8 mouse cellular contexts compared by ENCODE assay signal in genomic region chr13:23556906-23557305, GRCm38 (mm10). TPM values are rescaled to one million over a fixed set of nuclear protein-coding genes. Genes with fewer than 3 reads are reported as not detected.
DNase-seq lines count a peak whose midpoint lies in the region; ATAC-seq and TF ChIP-seq lines count a peak whose summit lies in the region.

No protein-coding gene starts in this region.

- 55% methylated on average over 3 of the region's 3 CpGs for WGBS in heart, embryonic 13.5 days
- 77% methylated on average over 3 of the region's 3 CpGs for WGBS in heart, adult 2 months
- WGBS in forebrain, embryonic 13.5 days, result 64% methylated on average over 3 of the region's 3 CpGs
- 63% methylated on average over 3 of the region's 3 CpGs for WGBS in liver, embryonic 14.5 days (ENCODE audit: insufficient replicate concordance)

- H3K27ac ChIP-seq in heart, embryonic 13.5 days (replicated peaks), result peak overlapping the region; percentile 59
- H3K27ac ChIP-seq in heart, adult 2 months, result no peak overlapping the region
- peak overlapping the region; percentile 16; the same call in 1 of the 2 replicates for H3K27ac ChIP-seq in forebrain, embryonic 13.5 days
- peak overlapping the region; percentile 95 for H3K27ac ChIP-seq in liver, embryonic 14.5 days

- intact Hi-C loops in heart, adult 2 months (cut with DNase I), result no loop called here

- TF ChIP-seq POLR2A in heart, adult 2 months (IDR thresholded peaks at IDR 0.05; ENCODE audit: insufficient read depth, low read depth, low read length), result no peak

- no peaks in the 10 kb centered on the region for H3K27me3 ChIP-seq in heart, embryonic 13.5 days (replicated peaks)
- H3K27me3 ChIP-seq in heart, adult 2 months (ENCODE audit: control insufficient read depth, insufficient read depth, low read length), result no peaks in the 10 kb centered on the region
- H3K27me3 ChIP-seq in forebrain, embryonic 13.5 days, result no peaks in the 10 kb centered on the region
- H3K27me3 ChIP-seq in liver, embryonic 14.5 days (ENCODE audit: control insufficient read depth, insufficient read depth, low read length), result no peaks in the 10 kb centered on the region

- peaks cover 24% of the 10 kb centered on the region for H3K4me1 ChIP-seq in heart, embryonic 13.5 days
- peaks cover 2% of the 10 kb centered on the region for H3K4me1 ChIP-seq in heart, adult 2 months (ENCODE audit: control insufficient read depth, insufficient read depth, low read length)
- peaks cover 23% of the 10 kb centered on the region for H3K4me1 ChIP-seq in forebrain, embryonic 13.5 days
- H3K4me1 ChIP-seq in liver, embryonic 14.5 days (replicated peaks; ENCODE audit: control insufficient read depth in 2 of 2, insufficient read depth in 2 of 2, low read length in 1 of 2), result peaks cover 20 to 24% of the 10 kb centered on the region in 2 experiments

- H3K36me3 ChIP-seq in heart, embryonic 13.5 days, result no peaks in the 10 kb centered on the region
- H3K36me3 ChIP-seq in heart, adult 2 months (ENCODE audit: control insufficient read depth, insufficient read depth, low read length), result no peaks in the 10 kb centered on the region; the same call in 1 of the 2 replicates
- no peaks in the 10 kb centered on the region for H3K36me3 ChIP-seq in forebrain, embryonic 13.5 days (ENCODE audit: poor library complexity, severe bottlenecking)
- H3K36me3 ChIP-seq in liver, embryonic 14.5 days (replicated peaks; ENCODE audit: control insufficient read depth, insufficient read depth, low read depth), result no peaks in the 10 kb centered on the region

- peak overlapping the region; percentile 99 for H3K4me2 ChIP-seq in heart, embryonic 13.5 days
- peak overlapping the region; percentile 93 for H3K4me2 ChIP-seq in forebrain, embryonic 13.5 days
- peak overlapping the region; percentile 79 for H3K4me2 ChIP-seq in liver, embryonic 14.5 days (ENCODE audit: low read depth)

- H3K9me3 ChIP-seq in heart, embryonic 13.5 days, result no peaks in the 10 kb centered on the region
- H3K9me3 ChIP-seq in forebrain, embryonic 13.5 days (replicated peaks), result no peaks in the 10 kb centered on the region
- no peaks in the 10 kb centered on the region for H3K9me3 ChIP-seq in liver, embryonic 14.5 days (ENCODE audit: control insufficient read depth, low read length)

- DNase-seq in heart, adult 2 months, result no peak
- DNase-seq in A20 (ENCODE audit: low read depth, low spot score), result peak; percentile 8
- DNase-seq in liver, embryonic 14.5 days (ENCODE audit: low read depth in 3 of 3, low spot score in 3 of 3), result no peak
- no peak for DNase-seq in adrenal gland, postnatal 36 days
- DNase-seq in adrenal gland, adult 2 months, result no peak
- DNase-seq in natural killer cell, adult 2 months (ENCODE audit: low spot score in 2 of 2), result no peak

- H3K4me3 ChIP-seq in heart, embryonic 13.5 days, result no peak overlapping the region
- no peak overlapping the region for H3K4me3 ChIP-seq in heart, adult 2 months
- no peak overlapping the region for H3K4me3 ChIP-seq in forebrain, embryonic 13.5 days
- peak overlapping the region; percentile 54 to 63 for H3K4me3 ChIP-seq in liver, embryonic 14.5 days (ENCODE audit: insufficient read depth in 1 of 2, low read depth in 2 of 2, low read length in 2 of 2)

- no peak for TF ChIP-seq CTCF in heart, adult 2 months (IDR thresholded peaks at IDR 0.05)
- TF ChIP-seq CTCF in liver, embryonic 14.5 days (IDR thresholded peaks at IDR 0.05; ENCODE audit: low read depth), result no peak

- TF ChIP-seq EP300 in heart, adult 2 months (IDR thresholded peaks at IDR 0.05; ENCODE audit: insufficient read depth, low read depth, low read length), result no peak
- no peak for TF ChIP-seq EP300 in liver, embryonic 14.5 days (IDR thresholded peaks at IDR 0.05; ENCODE audit: low read depth)

- no peaks in the 10 kb centered on the region for H3K79me2 ChIP-seq in heart, adult 2 months (replicated peaks; ENCODE audit: control insufficient read depth, insufficient read depth, low read length)

- no peak for ATAC-seq in heart, embryonic 13.5 days (ENCODE audit: extremely low read depth, insufficient number of reproducible peaks, low FRiP score, low TSS enrichment)
- ATAC-seq in forebrain, embryonic 13.5 days, result no peak
- no peak for ATAC-seq in liver, embryonic 14.5 days (ENCODE audit: insufficient read depth)

- H3K9ac ChIP-seq in heart, embryonic 13.5 days, result peak overlapping the region; percentile 45; the same call in 1 of the 2 replicates
- no peak overlapping the region for H3K9ac ChIP-seq in heart, adult 2 months (ENCODE audit: low read depth, low read length)
- no peak overlapping the region for H3K9ac ChIP-seq in forebrain, embryonic 13.5 days
- H3K9ac ChIP-seq in liver, embryonic 14.5 days (replicated peaks), result peak overlapping the region; percentile 92

RNA-seq across cellular contexts. Expression of gene Hist1h1d, which starts 3.8 kb away (rescaled TPM):
- 0.23 and 0.29 TPM in 2 replicates for polyA plus RNA-seq in heart, embryonic 13.5 days (2015; fragmentation: Nextera tagmentation; extraction: Ambion mirVana)
- under 1 TPM; 0.86 to 0.91 TPM for total RNA-seq in heart, adult 2 months (2021)
- 0.04 and 0.09 TPM in 2 replicates for polyA plus RNA-seq in heart, adult 2 months (2012; rRNA removed)
- polyA plus RNA-seq in forebrain, embryonic 13.5 days (2015; fragmentation: Nextera tagmentation; extraction: Ambion mirVana), result 0.54 and 0.68 TPM in 2 replicates
- 0.54 and 0.70 TPM in 2 replicates for polyA plus RNA-seq in liver, embryonic 14.5 days (2012; rRNA removed)
- 1.2 and 1.6 TPM in 2 replicates for polyA plus RNA-seq in liver, embryonic 14.5 days (2014; fragmentation: Nextera tagmentation; extraction: Ambion mirVana)
- 1 to 10 TPM; 4.5 to 4.9 TPM for total RNA-seq in adrenal gland, postnatal 36 days (2021)
- total RNA-seq in adrenal gland, adult 2 months (2021), result 1 to 10 TPM; 2.4 to 3.4 TPM
- polyA plus RNA-seq in adrenal gland, adult 2 months (2012; rRNA removed), result not detected in 2 replicates

RNA-seq across cellular contexts. Expression of gene Hist1h3e, which starts 5.3 kb away (rescaled TPM):
- polyA plus RNA-seq in heart, embryonic 13.5 days (2015; fragmentation: Nextera tagmentation; extraction: Ambion mirVana), result 1.5 and 2.2 TPM in 2 replicates
- 10 to 100 TPM; 14.0 to 14.6 TPM for total RNA-seq in heart, adult 2 months (2021)
- 1.8 and 2.0 TPM in 2 replicates for polyA plus RNA-seq in heart, adult 2 months (2012; rRNA removed)
- 4.6 and 6.9 TPM in 2 replicates for polyA plus RNA-seq in forebrain, embryonic 13.5 days (2015; fragmentation: Nextera tagmentation; extraction: Ambion mirVana)
- 25.4 and 53.3 TPM in 2 replicates for polyA plus RNA-seq in liver, embryonic 14.5 days (2012; rRNA removed)
- 3.9 and 5.1 TPM in 2 replicates for polyA plus RNA-seq in liver, embryonic 14.5 days (2014; fragmentation: Nextera tagmentation; extraction: Ambion mirVana)
- total RNA-seq in adrenal gland, postnatal 36 days (2021), result 10 to 100 TPM; 56.1 to 72.9 TPM
- total RNA-seq in adrenal gland, adult 2 months (2021), result 10 to 100 TPM; 41.4 to 51.2 TPM
- 12.8 and 14.0 TPM in 2 replicates for polyA plus RNA-seq in adrenal gland, adult 2 months (2012; rRNA removed)

RNA-seq across cellular contexts. Expression of gene Hist1h4f, which starts 5.5 kb away (rescaled TPM):
- polyA plus RNA-seq in heart, embryonic 13.5 days (2015; fragmentation: Nextera tagmentation; extraction: Ambion mirVana), result not detected in 2 replicates
- total RNA-seq in heart, adult 2 months (2021), result 10 to 100 TPM; 14.7 to 19.6 TPM
- polyA plus RNA-seq in heart, adult 2 months (2012; rRNA removed), result 0.88 TPM in 1 of 2 replicates, not detected in the other
- 1.6 and 2.2 TPM in 2 replicates for polyA plus RNA-seq in forebrain, embryonic 13.5 days (2015; fragmentation: Nextera tagmentation; extraction: Ambion mirVana)
- 4.9 and 17.8 TPM in 2 replicates for polyA plus RNA-seq in liver, embryonic 14.5 days (2012; rRNA removed)
- polyA plus RNA-seq in liver, embryonic 14.5 days (2014; fragmentation: Nextera tagmentation; extraction: Ambion mirVana), result 0.75 and 1.6 TPM in 2 replicates
- 100 to 1,000 TPM; 112 to 118 TPM for total RNA-seq in adrenal gland, postnatal 36 days (2021)
- 10 to 100 TPM; 37.2 to 51.6 TPM for total RNA-seq in adrenal gland, adult 2 months (2021)
- 0.40 and 2.2 TPM in 2 replicates for polyA plus RNA-seq in adrenal gland, adult 2 months (2012; rRNA removed)

RNA-seq across cellular contexts. Expression of gene Hist1h3f, which starts 13.1 kb away (rescaled TPM):
- 0.28 and 0.48 TPM in 2 replicates for polyA plus RNA-seq in heart, embryonic 13.5 days (2015; fragmentation: Nextera tagmentation; extraction: Ambion mirVana)
- total RNA-seq in heart, adult 2 months (2021), result 1 to 10 TPM; 5.1 to 5.5 TPM
- 0.94 and 1.1 TPM in 2 replicates for polyA plus RNA-seq in heart, adult 2 months (2012; rRNA removed)
- 1.2 and 1.3 TPM in 2 replicates for polyA plus RNA-seq in forebrain, embryonic 13.5 days (2015; fragmentation: Nextera tagmentation; extraction: Ambion mirVana)
- 5.1 and 13.6 TPM in 2 replicates for polyA plus RNA-seq in liver, embryonic 14.5 days (2012; rRNA removed)
- polyA plus RNA-seq in liver, embryonic 14.5 days (2014; fragmentation: Nextera tagmentation; extraction: Ambion mirVana), result 1.00 and 1.1 TPM in 2 replicates
- 10 to 100 TPM; 23.4 to 24.4 TPM for total RNA-seq in adrenal gland, postnatal 36 days (2021)
- total RNA-seq in adrenal gland, adult 2 months (2021), result 10 to 100 TPM; 16.8 to 18.0 TPM
- 3.0 and 3.1 TPM in 2 replicates for polyA plus RNA-seq in adrenal gland, adult 2 months (2012; rRNA removed)

RNA-seq across cellular contexts. Expression of gene Hist1h2bh, which starts 13.7 kb away (rescaled TPM):
- polyA plus RNA-seq in heart, embryonic 13.5 days (2015; fragmentation: Nextera tagmentation; extraction: Ambion mirVana), result 0.32 and 0.52 TPM in 2 replicates
- 1 to 10 TPM; 1.1 to 1.2 TPM for total RNA-seq in heart, adult 2 months (2021)
- polyA plus RNA-seq in heart, adult 2 months (2012; rRNA removed), result 0.29 and 0.61 TPM in 2 replicates
- polyA plus RNA-seq in forebrain, embryonic 13.5 days (2015; fragmentation: Nextera tagmentation; extraction: Ambion mirVana), result 0.76 and 0.97 TPM in 2 replicates
- 6.7 and 8.7 TPM in 2 replicates for polyA plus RNA-seq in liver, embryonic 14.5 days (2012; rRNA removed)
- 1.2 and 1.4 TPM in 2 replicates for polyA plus RNA-seq in liver, embryonic 14.5 days (2014; fragmentation: Nextera tagmentation; extraction: Ambion mirVana)
- total RNA-seq in adrenal gland, postnatal 36 days (2021), result 1 to 10 TPM; 4.2 to 4.7 TPM
- 1 to 10 TPM; 3.0 to 3.2 TPM for total RNA-seq in adrenal gland, adult 2 months (2021)
- polyA plus RNA-seq in adrenal gland, adult 2 months (2012; rRNA removed), result 1.2 and 1.5 TPM in 2 replicates

Comparison
In these comparisons a context has a peak if more than half of its experiments do, and no peak if none do; other contexts are left out.
1. H3K9ac ChIP-seq: peak in heart, embryonic 13.5 days (single experiment) and liver, embryonic 14.5 days (single experiment); none in heart, adult 2 months (single experiment) and forebrain, embryonic 13.5 days (single experiment).
2. H3K4me3 ChIP-seq: peak in liver, embryonic 14.5 days (2 of 2); none in heart, embryonic 13.5 days (single experiment), heart, adult 2 months (single experiment) and forebrain, embryonic 13.5 days (single experiment).
3. Peak in every context shown above with its lines, with median percentiles within 50 percentile points of each other: H3K4me2 ChIP-seq.